Mouse (Mus musculus): Measurements from ENCODE around the gene Iqsec1.

- TF ChIP-seq CTCF (IDR thresholded peaks at IDR 0.05; ENCODE audit: insufficient read depth, low read length), result no peak
- TF ChIP-seq POLR2A (IDR thresholded peaks at IDR 0.05; ENCODE audit: borderline replicate concordance, extremely low read depth, low read depth, low read length), result no peak
Measured at GRCm38 (mm10) chr6:90790901-90791300, 197.6 kb downstream of the Iqsec1 start.
